In the genomic region with DNA sequence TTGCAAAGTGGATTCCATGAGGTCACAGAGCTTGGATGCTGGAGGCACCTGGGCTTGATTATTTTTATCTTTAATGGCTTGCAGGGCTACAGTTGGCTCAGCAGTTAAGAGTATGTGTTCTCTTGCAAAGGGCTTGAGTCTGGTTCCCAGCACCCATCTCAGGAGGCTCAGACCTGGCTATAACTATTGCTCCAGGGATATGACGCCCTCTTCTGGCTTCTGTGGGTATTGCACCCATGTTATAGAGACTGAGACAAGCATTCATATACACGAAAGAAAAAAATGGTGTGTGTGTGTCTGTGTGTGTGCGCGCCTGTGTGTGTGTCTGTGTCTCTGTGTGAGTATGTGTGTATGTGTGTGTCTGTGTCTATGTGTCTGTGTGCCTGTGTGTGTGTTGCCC, we compare ENCODE assay signal across 30 mouse cellular contexts. TPM values are rescaled to one million over a fixed set of nuclear protein-coding genes. Genes with fewer than 3 reads are reported as not detected.
DNase-seq lines count a peak whose midpoint lies in the region; ATAC-seq and TF ChIP-seq lines count a peak whose summit lies in the region.
"Had no signal": no experiment of that assay in that cellular context is flagged by ENCODE, and none has a peak within 500 bp of the region (broad histone marks: within the 10 kb centered on the region; RNA-seq: fewer than 3 reads in every experiment).

No protein-coding gene starts in this region.

- H3K4me3 ChIP-seq in forebrain, postnatal 0 days (ENCODE audit: low read depth, low read length) = no peak overlapping the region
- H3K4me3 ChIP-seq in forebrain, embryonic 11.5 days (ENCODE audit: low read depth, low read length) = no peak overlapping the region
- no peak overlapping the region for H3K4me3 ChIP-seq in left cerebral cortex, adult 2 months
- H3K4me3 ChIP-seq: embryonic facial prominence, embryonic 15.5 days; forebrain, embryonic 15.5 days; heart, adult 2 months; limb, embryonic 15.5 days; liver, embryonic 15.5 days had no signal

- DNase-seq in forebrain, postnatal 0 days = no peak
- no peak for DNase-seq in forebrain, embryonic 11.5 days (ENCODE audit: low spot score)
- no peak for DNase-seq in left cerebral cortex, adult 2 months (ENCODE audit: extremely low spot score in 1 of 2, low spot score in 2 of 2)
- no peak for DNase-seq in left cerebral cortex, adult 18-20 months (ENCODE audit: low spot score in 2 of 2)
- peak; percentile 1 for DNase-seq in 416B (ENCODE audit: low read depth)
- DNase-seq in ZHBTc4 (ENCODE audit: low read depth, low spot score) = peak; percentile 57
- no peak for DNase-seq in urinary bladder, postnatal 10 days (ENCODE audit: low spot score)
- DNase-seq in frontal cortex, postnatal 10 days (ENCODE audit: low spot score in 2 of 2) = no peak
- DNase-seq: adrenal gland, postnatal 14 days; cerebellum, adult 9-11 months; gastrocnemius, postnatal 36 days; heart, adult 2 months; kidney, adult 9 months; kidney, postnatal 25 days; left cerebral cortex, postnatal 4 days; lung, postnatal 4 days; spleen, adult 18-20 months; thymus, adult 18-20 months had no signal

- no peak overlapping the region for H3K27ac ChIP-seq in forebrain, postnatal 0 days (ENCODE audit: low read depth, low read length)
- no peak overlapping the region for H3K27ac ChIP-seq in forebrain, embryonic 11.5 days (ENCODE audit: low read depth, low read length)
- H3K27ac ChIP-seq in left cerebral cortex, adult 2 months = no peak overlapping the region
- H3K27ac ChIP-seq: embryonic facial prominence, embryonic 15.5 days; forebrain, embryonic 15.5 days; heart, adult 2 months; hindbrain, embryonic 14.5 days; limb, embryonic 15.5 days; liver, embryonic 15.5 days had no signal

- H3K4me2 ChIP-seq in forebrain, postnatal 0 days (ENCODE audit: low read depth) = no peak overlapping the region
- H3K4me2 ChIP-seq in forebrain, embryonic 11.5 days (ENCODE audit: low read depth, low read length, severe bottlenecking) = no peak overlapping the region
- H3K4me2 ChIP-seq: embryonic facial prominence, embryonic 15.5 days; forebrain, embryonic 15.5 days; hindbrain, embryonic 14.5 days; limb, embryonic 15.5 days; liver, embryonic 15.5 days had no signal

- no peak overlapping the region for H3K9ac ChIP-seq in forebrain, postnatal 0 days
- no peak overlapping the region for H3K9ac ChIP-seq in forebrain, embryonic 11.5 days (ENCODE audit: low read length)
- H3K9ac ChIP-seq: embryonic facial prominence, embryonic 15.5 days; forebrain, embryonic 15.5 days; hindbrain, embryonic 14.5 days; limb, embryonic 15.5 days; liver, embryonic 15.5 days had no signal

- peak; percentile 31 for TF ChIP-seq CTCF in forebrain, postnatal 0 days (IDR thresholded peaks at IDR 0.05; ENCODE audit: low read depth)
- TF ChIP-seq CTCF in left cerebral cortex, adult 2 months (IDR thresholded peaks at IDR 0.05) = peak; percentile 4

- no peak for ATAC-seq in forebrain, postnatal 0 days
- ATAC-seq in forebrain, embryonic 11.5 days (replicated peaks; ENCODE audit: low FRiP score) = no peak
- ATAC-seq: forebrain, embryonic 15.5 days had no signal

- WGBS in forebrain, postnatal 0 days = 78% methylated on average over 4 of the region's 4 CpGs
- 75% methylated on average over 4 of the region's 4 CpGs for WGBS in forebrain, embryonic 11.5 days

- intact Hi-C loops in left cerebral cortex, adult 2 months (cut with DNase I) = no loop called here

- H3K36me3 ChIP-seq in forebrain, postnatal 0 days (ENCODE audit: insufficient read depth) = no peaks in the 10 kb centered on the region
- H3K36me3 ChIP-seq in forebrain, embryonic 11.5 days (ENCODE audit: control insufficient read depth, insufficient read depth, low read length) = no peaks in the 10 kb centered on the region
- H3K36me3 ChIP-seq: embryonic facial prominence, embryonic 15.5 days; forebrain, embryonic 15.5 days; limb, embryonic 15.5 days; liver, embryonic 15.5 days had no signal

- peaks cover 45% of the 10 kb centered on the region for H3K27me3 ChIP-seq in forebrain, postnatal 0 days (ENCODE audit: insufficient read depth, low read length)
- H3K27me3 ChIP-seq in forebrain, embryonic 11.5 days (ENCODE audit: control insufficient read depth, insufficient read depth, low read length) = peaks cover 57% of the 10 kb centered on the region

- no peaks in the 10 kb centered on the region for H3K9me3 ChIP-seq in forebrain, postnatal 0 days (ENCODE audit: low read length)
- no peaks in the 10 kb centered on the region for H3K9me3 ChIP-seq in forebrain, embryonic 11.5 days (ENCODE audit: control insufficient read depth, low read length)
- H3K9me3 ChIP-seq: embryonic facial prominence, embryonic 15.5 days; forebrain, embryonic 15.5 days; limb, embryonic 15.5 days; liver, embryonic 15.5 days had no signal

- H3K4me1 ChIP-seq in forebrain, postnatal 0 days (ENCODE audit: insufficient read depth) = no peaks in the 10 kb centered on the region
- peaks cover 14% of the 10 kb centered on the region; the same call in 1 of the 2 replicates for H3K4me1 ChIP-seq in forebrain, embryonic 11.5 days (replicated peaks; ENCODE audit: control insufficient read depth, insufficient read depth, low read length)
- H3K4me1 ChIP-seq: forebrain, embryonic 15.5 days; limb, embryonic 15.5 days; liver, embryonic 15.5 days had no signal

RNA-seq across cellular contexts. Expression of a gene that starts 7.1 kb away (rescaled TPM):
- 0.05 and 0.31 TPM in 2 replicates for total RNA-seq in forebrain, postnatal 0 days (2014; rRNA removed)
- polyA plus RNA-seq in forebrain, postnatal 0 days (2015; fragmentation: Nextera tagmentation; extraction: Ambion mirVana) = not detected in 2 replicates
- polyA plus RNA-seq in forebrain, embryonic 11.5 days (2014; fragmentation: Nextera tagmentation; extraction: Ambion mirVana) = 0.57 and 0.73 TPM in 2 replicates
- not detected for total RNA-seq in left cerebral cortex, adult 2 months (2021)
- total RNA-seq in left cerebral cortex, adult 18-20 months (2021) = not detected
- total RNA-seq: adrenal gland, postnatal 14 days; common myeloid progenitor, adult 5-6 weeks; heart, adult 2 months; heart, postnatal 25 days; megakaryocyte-erythroid progenitor cell, adult 5-6 weeks; MEL had no signal
- polyA plus RNA-seq: heart, adult 2 months; heart, embryonic 14.5 days; intestine, embryonic 14.5 days; urinary bladder, adult 2 months had no signal

Comparison
In these comparisons a context has a peak if more than half of its experiments do, and no peak if none do; other contexts are left out.
1. DNase-seq: peak in 416B (single experiment) and ZHBTc4 (single experiment); none in forebrain, postnatal 0 days (single experiment), forebrain, embryonic 11.5 days (single experiment), left cerebral cortex, adult 2 months (0 of 2), left cerebral cortex, adult 18-20 months (0 of 2), urinary bladder, postnatal 10 days (single experiment) and frontal cortex, postnatal 10 days (0 of 2).